Mouse (Mus musculus) lung, adult 18-20 months (tissue): ENCODE results near the gene Pef1.
A peak's percentile ranks its signal among the peaks of the same experiment; 100 is the strongest.

ENCODE experiments used
- DNase-seq, 2 experiments: peaks; one replicate each; pipeline ENCODE4 v3.0.0; 2022; ENCODE audit warnings: mixed read lengths in 2 of 2

Gene Pef1

GRCm38 (mm10) chr4:130177087-130177486, 74.7 kb downstream of the Pef1 start:
- DNase-seq, result peak; percentile 80 to 88

- peak in 1 of 2 experiments; percentile 61 for DNase-seq
Measured at GRCm38 (mm10) chr4:130177536-130177935, 75.2 kb downstream of the Pef1 start.
